Mouse (Mus musculus): ENCODE data around the gene Gm10128.
"Not testable (repeated sequence)": the region's sequence is repeated elsewhere in the genome, so short reads cannot be mapped to it uniquely, and the experiment has no call there.

Gm10128 gene

DNA sequence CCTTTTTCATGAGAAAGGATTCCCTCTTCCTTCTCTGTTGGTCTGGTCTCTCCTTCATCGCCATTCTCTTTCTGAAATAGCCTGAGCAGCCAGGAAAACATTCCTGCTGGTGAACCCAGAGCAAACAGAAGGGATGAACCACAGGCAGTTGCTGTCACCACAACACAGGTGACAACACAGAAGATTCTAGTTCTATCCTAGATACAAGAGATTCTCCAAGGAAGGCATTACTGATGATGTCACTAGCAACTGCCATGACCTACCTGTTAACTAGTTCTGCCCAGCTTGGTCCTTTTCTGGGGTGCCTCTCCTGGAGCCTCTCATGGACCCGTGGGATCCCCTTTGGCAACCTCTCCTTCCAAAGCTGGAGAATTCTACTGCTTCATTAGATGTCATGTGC, at the start of gene Gm10128:
Gm10128 (minus strand) TSS at position 101 of the 400 bp plus-strand sequence.
- DNase-seq (ENCODE audit: low spot score), result not testable (repeated sequence)

DNA sequence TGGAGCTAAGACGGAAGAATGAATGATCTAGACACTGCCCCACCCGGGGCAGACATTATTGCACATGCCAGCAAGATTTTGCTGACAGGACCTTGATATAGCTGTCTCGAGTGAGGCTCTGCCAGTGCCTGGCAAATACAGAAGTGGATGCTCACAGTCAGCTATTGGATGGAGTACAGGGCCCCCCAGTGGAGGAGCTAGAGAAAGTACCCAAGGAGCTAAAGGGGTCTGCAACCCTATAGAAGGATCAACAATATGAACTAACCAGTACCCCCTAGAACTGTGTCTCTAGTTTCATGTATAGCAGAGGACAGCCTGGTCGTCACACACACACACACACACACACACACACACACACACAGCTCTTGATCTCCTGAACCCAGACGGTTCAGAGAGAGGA, 37.4 kb upstream of the Gm10128 start:
- not testable (repeated sequence) for DNase-seq (ENCODE audit: low spot score)

DNA sequence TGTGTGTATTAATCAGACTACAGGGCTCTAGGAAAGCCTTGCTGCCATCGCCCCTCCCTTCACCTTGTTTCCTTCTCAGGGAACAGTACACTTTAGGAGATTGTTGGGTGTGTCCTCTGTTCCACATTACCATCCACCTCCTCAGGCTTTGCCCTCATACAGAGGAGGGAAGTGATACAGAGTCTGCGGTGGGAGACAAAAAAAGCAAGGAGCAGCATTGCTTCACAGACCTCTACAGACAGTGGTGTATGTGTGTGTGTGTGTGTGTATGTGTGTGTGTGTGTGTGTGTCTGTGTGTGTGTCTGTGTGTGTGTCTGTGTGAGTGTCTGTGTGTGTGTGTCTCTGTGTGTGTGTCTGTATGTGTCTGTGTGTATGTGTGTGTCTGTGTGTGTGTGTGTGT, 18.7 kb upstream of the Gm10128 start:
- not testable (repeated sequence) for DNase-seq (ENCODE audit: low spot score)

DNA sequence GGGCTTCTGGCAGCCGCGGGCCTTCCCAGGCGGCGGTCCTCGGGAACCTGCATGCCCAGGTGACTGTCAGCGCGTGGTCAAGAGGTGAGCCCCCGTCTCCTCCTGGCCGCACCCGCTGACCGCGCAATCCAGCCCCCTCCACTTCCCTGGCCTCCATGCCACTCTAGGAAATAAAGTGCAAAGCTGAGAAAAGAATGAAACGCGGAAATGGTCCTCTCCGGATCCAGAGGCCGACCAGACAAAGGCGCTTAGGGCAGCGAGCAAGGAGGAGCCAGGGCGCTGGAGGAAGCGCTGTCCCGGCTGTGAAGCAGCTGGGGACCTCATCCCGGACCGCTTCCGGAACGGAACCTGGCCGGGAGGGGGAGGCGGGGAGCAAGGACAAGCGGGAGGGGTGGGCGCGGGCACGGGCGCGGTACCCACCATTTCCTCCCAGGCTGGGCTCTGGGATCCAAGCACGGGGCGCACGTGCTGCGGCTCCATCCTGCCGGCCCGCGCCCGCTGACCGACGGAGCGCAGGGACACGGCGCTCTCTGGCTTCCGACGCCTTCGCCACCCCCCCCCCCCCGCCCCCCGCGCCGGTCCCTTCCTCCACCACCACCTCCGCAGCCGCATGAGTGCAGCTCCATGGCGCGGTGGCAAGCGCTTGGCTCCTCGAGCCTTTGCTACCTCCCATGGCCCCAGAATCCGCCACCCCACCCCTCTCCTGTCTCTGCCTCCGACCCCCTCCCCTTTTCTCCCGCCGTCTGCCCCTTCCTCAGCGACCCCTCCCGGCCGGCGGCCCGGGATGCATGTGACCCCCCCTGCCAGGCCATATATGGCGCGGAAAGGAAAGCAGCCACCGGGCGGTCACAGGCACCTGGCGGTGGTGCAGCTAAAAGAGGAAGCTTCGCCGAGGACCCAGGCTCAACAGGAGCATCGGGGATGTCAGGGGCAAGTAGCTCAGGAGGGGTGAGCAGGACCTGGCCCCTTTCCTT, 14.6 kb upstream of the Gm10128 start:
- not testable (repeated sequence) for DNase-seq (ENCODE audit: low spot score)

DNA sequence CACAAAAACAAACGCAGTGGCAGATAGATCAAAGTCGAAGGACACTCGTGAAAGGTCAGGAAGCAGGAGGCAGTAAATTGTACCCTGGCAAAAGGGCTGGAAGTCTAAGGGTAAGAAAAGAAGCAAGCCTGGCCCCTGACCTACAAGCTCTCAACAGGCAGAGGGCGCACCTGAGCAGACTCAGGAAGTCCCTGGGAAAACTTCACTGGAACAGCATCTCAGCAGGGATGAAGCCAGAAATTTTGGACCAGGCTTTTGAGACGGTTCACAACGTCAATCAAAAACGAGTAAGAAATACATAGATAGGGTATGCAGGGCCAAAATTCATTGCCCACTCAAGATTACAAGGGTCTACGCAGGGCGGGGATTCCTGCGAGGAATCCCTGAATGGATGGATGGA, 13.7 kb upstream of the Gm10128 start:
- not testable (repeated sequence) for DNase-seq (ENCODE audit: low spot score)

DNA sequence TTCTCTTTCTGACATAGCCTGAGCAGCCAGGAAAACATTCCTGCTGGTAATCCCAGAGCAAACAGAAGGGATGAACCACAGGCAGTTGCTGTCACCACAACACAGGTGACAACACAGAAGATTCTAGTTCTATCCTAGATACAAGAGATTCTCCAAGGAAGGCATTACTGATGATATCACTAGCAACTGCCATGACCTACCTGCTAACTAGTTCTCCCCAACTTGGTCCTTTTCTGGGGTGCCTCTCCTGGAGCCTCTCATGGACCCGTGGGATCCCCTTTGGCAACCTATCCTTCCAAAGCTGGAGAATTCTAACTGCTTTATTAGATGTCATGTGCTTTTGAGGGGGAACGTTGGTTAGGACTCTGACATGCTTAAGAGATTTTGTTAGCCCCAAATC, 48.3 kb downstream of the Gm10128 start, which contains the start of gene Gm10338:
Gm10338 (minus strand) TSS at position 101 of the 400 bp plus-strand sequence.
- not testable (repeated sequence) for DNase-seq (ENCODE audit: low spot score)
